Mouse (Mus musculus) testis, adult 2 months (tissue): ENCODE data around the gene Aars2.

ENCODE experiments used
- CTCF ChIP-seq: fragments of 200-500 bp; IDR thresholded peaks from 2 replicates; pipeline ENCODE4 v1.5.1; 2012; ENCODE audit warnings: low read depth, mild to moderate bottlenecking, inconsistent platforms, low read length, moderate library complexity; ENCODE audit not compliant: control insufficient read depth, insufficient read depth, insufficient replicate concordance
- POLR2A ChIP-seq: fragments of 200-500 bp; IDR thresholded peaks from 2 replicates; pipeline ENCODE4 v1.6.1; 2012; ENCODE audit warnings: low read depth, mild to moderate bottlenecking, inconsistent platforms, low read length, moderate library complexity; ENCODE audit not compliant: control insufficient read depth

DNA sequence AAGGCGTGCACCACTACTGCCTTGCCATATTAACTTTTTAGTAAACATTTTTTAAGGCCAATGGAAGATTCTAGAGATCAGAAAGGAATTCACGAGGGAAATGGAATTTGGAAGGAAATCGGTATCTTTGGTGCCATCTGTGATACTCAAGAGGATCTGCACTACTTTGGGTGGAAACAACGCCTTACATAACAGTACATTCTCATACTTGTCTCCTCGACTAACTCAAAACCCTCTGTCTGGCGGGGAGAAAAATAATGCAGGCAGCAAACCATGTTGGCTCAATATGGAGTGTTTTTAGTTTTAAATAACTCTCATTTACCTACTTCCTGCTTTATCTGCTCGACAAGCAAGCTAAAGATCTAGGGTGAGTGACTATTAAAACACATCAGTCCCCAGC lies 35.9 kb upstream of the Aars2 start:
- TF ChIP-seq POLR2A = no peak
- TF ChIP-seq CTCF = no peak
